Mouse (Mus musculus) small intestine, adult 2 months (tissue): ENCODE results near the gene Dnlz.

ENCODE experiments used
- CTCF ChIP-seq: fragments of 200-500 bp; IDR thresholded peaks from 2 replicates; pipeline ENCODE4 v1.5.1; 2012; ENCODE audit warnings: low read depth, mild to moderate bottlenecking, control low read depth, inconsistent platforms, low read length, moderate library complexity, mixed read lengths; ENCODE audit not compliant: insufficient replicate concordance, insufficient read length; ENCODE audit errors: extremely low read depth
- POLR2A ChIP-seq: fragments of 200-500 bp; IDR thresholded peaks from 2 replicates; pipeline ENCODE4 v1.6.1; 2012; ENCODE audit warnings: low read depth, mild to moderate bottlenecking, control low read depth, inconsistent platforms, low read length, moderate library complexity

- TF ChIP-seq CTCF: no peak
- no peak for TF ChIP-seq POLR2A
These were observed 45.2 kb downstream of the Dnlz start for GRCm38 (mm10) chr2:26306702-26307101.
